Mouse (Mus musculus): ENCODE measurements around the gene Gm6377. TPM values are rescaled to one million over a fixed set of nuclear protein-coding genes. Genes with fewer than 3 reads are reported as not detected.

Gm6377 gene
- polyA plus RNA-seq, 1 experiment from 2014 or later: 0.12 TPM

GRCm38 (mm10) chrX:109184706-109185478 is 11.7 kb upstream of the Gm6377 start:
- Histone ChIP-seq H3K9me3 (ENCODE audit: low read depth, low read length) (no peaks in the 10 kb centered on the region), H3K4me3 (ENCODE audit: low read depth, low read length) (no peak overlapping the region), H3K9ac (no peak overlapping the region), H3K4me2 (no peak overlapping the region), H3K36me3 (ENCODE audit: insufficient read depth) (no peaks in the 10 kb centered on the region), H3K27me3 (ENCODE audit: insufficient read depth, low read length) (no peaks in the 10 kb centered on the region), H3K4me1 (ENCODE audit: insufficient read depth) (no peaks in the 10 kb centered on the region), H3K27ac (ENCODE audit: low read depth) (no peak overlapping the region)
- 75% methylated on average over 4 of the region's 4 CpGs for WGBS
- no peak for ATAC-seq (ENCODE audit: insufficient read depth)
- no peak for DNase-seq
- TF ChIP-seq CTCF (IDR thresholded peaks at IDR 0.05; ENCODE audit: low read depth): no peak

- Histone ChIP-seq H3K4me3 (ENCODE audit: low read depth, low read length) (no peak overlapping the region), H3K36me3 (ENCODE audit: insufficient read depth) (no peaks in the 10 kb centered on the region), H3K27me3 (ENCODE audit: insufficient read depth, low read length) (no peaks in the 10 kb centered on the region), H3K4me2 (no peak overlapping the region), H3K4me1 (ENCODE audit: insufficient read depth) (no peaks in the 10 kb centered on the region), H3K27ac (ENCODE audit: low read depth) (no peak overlapping the region), H3K9ac (no peak overlapping the region), H3K9me3 (ENCODE audit: low read depth, low read length) (no peaks in the 10 kb centered on the region)
- TF ChIP-seq CTCF (IDR thresholded peaks at IDR 0.05; ENCODE audit: low read depth): no peak
- ATAC-seq (ENCODE audit: insufficient read depth): no peak
- DNase-seq: no peak
- WGBS: 84% methylated on average over 4 of the region's 4 CpGs
Measured at GRCm38 (mm10) chrX:109189607-109190006, 6.9 kb upstream of the Gm6377 start.

GRCm38 (mm10) chrX:109190969-109191368 is 5.6 kb upstream of the Gm6377 start:
- Histone ChIP-seq H3K27ac (ENCODE audit: low read depth) (peak overlapping the region; percentile 13; the same call in 1 of the 2 replicates), H3K4me3 (ENCODE audit: low read depth, low read length) (no peak overlapping the region), H3K9me3 (ENCODE audit: low read depth, low read length) (no peaks in the 10 kb centered on the region), H3K9ac (no peak overlapping the region), H3K36me3 (ENCODE audit: insufficient read depth) (no peaks in the 10 kb centered on the region), H3K27me3 (ENCODE audit: insufficient read depth, low read length) (no peaks in the 10 kb centered on the region), H3K4me1 (ENCODE audit: insufficient read depth) (no peaks in the 10 kb centered on the region), H3K4me2 (no peak overlapping the region)
- no peak for TF ChIP-seq CTCF (IDR thresholded peaks at IDR 0.05; ENCODE audit: low read depth)
- peak; percentile 14 for DNase-seq
- 55% methylated on average over 4 of the region's 4 CpGs for WGBS
- ATAC-seq (ENCODE audit: insufficient read depth): peak; percentile 62; the same call in 1 of the 2 replicates

- peak; percentile 65; the same call in 1 of the 2 replicates for ATAC-seq (ENCODE audit: insufficient read depth)
- Histone ChIP-seq H3K4me3 (ENCODE audit: low read depth, low read length) (no peak overlapping the region), H3K27ac (ENCODE audit: low read depth) (peak overlapping the region; percentile 13; the same call in 1 of the 2 replicates), H3K36me3 (ENCODE audit: insufficient read depth) (no peaks in the 10 kb centered on the region), H3K9me3 (ENCODE audit: low read depth, low read length) (no peaks in the 10 kb centered on the region), H3K9ac (no peak overlapping the region), H3K4me2 (no peak overlapping the region), H3K4me1 (ENCODE audit: insufficient read depth) (no peaks in the 10 kb centered on the region), H3K27me3 (ENCODE audit: insufficient read depth, low read length) (no peaks in the 10 kb centered on the region)
- TF ChIP-seq CTCF (IDR thresholded peaks at IDR 0.05; ENCODE audit: low read depth): no peak
- DNase-seq: peak; percentile 22
- 50% methylated on average over 4 of the region's 4 CpGs for WGBS
Measured at GRCm38 (mm10) chrX:109191436-109191835, 5.1 kb upstream of the Gm6377 start.

- DNase-seq: no peak
- no peak overlapping the region for H3K27ac ChIP-seq (ENCODE audit: low read depth)
- H3K4me3 ChIP-seq (ENCODE audit: low read depth, low read length): no peak overlapping the region
- H3K4me1 ChIP-seq (ENCODE audit: insufficient read depth): no peaks in the 10 kb centered on the region
- ATAC-seq (ENCODE audit: insufficient read depth): no peak
- H3K36me3 ChIP-seq (ENCODE audit: insufficient read depth): no peaks in the 10 kb centered on the region
- H3K4me2 ChIP-seq: no peak overlapping the region
- no peak for TF ChIP-seq CTCF (IDR thresholded peaks at IDR 0.05; ENCODE audit: low read depth)
- H3K27me3 ChIP-seq (ENCODE audit: insufficient read depth, low read length): no peaks in the 10 kb centered on the region
- H3K9me3 ChIP-seq (ENCODE audit: low read depth, low read length): no peaks in the 10 kb centered on the region
- H3K9ac ChIP-seq: no peak overlapping the region
Measured at GRCm38 (mm10) chrX:109207843-109208242, 11.3 kb downstream of the Gm6377 start.

- Histone ChIP-seq H3K4me1 (ENCODE audit: insufficient read depth) (no peaks in the 10 kb centered on the region), H3K27ac (ENCODE audit: low read depth) (no peak overlapping the region), H3K36me3 (ENCODE audit: insufficient read depth) (no peaks in the 10 kb centered on the region), H3K9ac (no peak overlapping the region), H3K4me2 (no peak overlapping the region), H3K4me3 (ENCODE audit: low read depth, low read length) (no peak overlapping the region), H3K27me3 (ENCODE audit: insufficient read depth, low read length) (no peaks in the 10 kb centered on the region), H3K9me3 (ENCODE audit: low read depth, low read length) (no peaks in the 10 kb centered on the region)
- WGBS: 85% methylated on average over 1 of the region's 1 CpGs
- no peak for ATAC-seq (ENCODE audit: insufficient read depth)
- DNase-seq: no peak
- TF ChIP-seq CTCF (IDR thresholded peaks at IDR 0.05; ENCODE audit: low read depth): no peak
Measured at GRCm38 (mm10) chrX:109228720-109229119, 32.2 kb downstream of the Gm6377 start.

GRCm38 (mm10) chrX:109235383-109236036 is 39.0 kb downstream of the Gm6377 start:
- Histone ChIP-seq H3K4me1 (ENCODE audit: insufficient read depth) (no peaks in the 10 kb centered on the region), H3K4me3 (ENCODE audit: low read depth, low read length) (no peak overlapping the region), H3K27ac (ENCODE audit: low read depth) (no peak overlapping the region), H3K36me3 (ENCODE audit: insufficient read depth) (no peaks in the 10 kb centered on the region), H3K4me2 (no peak overlapping the region), H3K27me3 (ENCODE audit: insufficient read depth, low read length) (no peaks in the 10 kb centered on the region), H3K9me3 (ENCODE audit: low read depth, low read length) (no peaks in the 10 kb centered on the region), H3K9ac (no peak overlapping the region)
- DNase-seq (no peak), ATAC-seq (ENCODE audit: insufficient read depth) (no peak)
- 85% methylated on average over 3 of the region's 3 CpGs for WGBS
- TF ChIP-seq CTCF (IDR thresholded peaks at IDR 0.05; ENCODE audit: low read depth): no peak

All from lung, embryonic 14.5 days (tissue).